Mouse (Mus musculus): Measurements from ENCODE around the gene Gm8127.
"Not testable (repeated sequence)": the region's sequence is repeated elsewhere in the genome, so short reads cannot be mapped to it uniquely, and the experiment has no call there.

The Gm8127 gene

GRCm38 (mm10) chr14:43293503-43293902, at the start of gene Gm8127:
Gene Gm8127, minus strand, starts transcription at chr14:43293832.
- not testable (repeated sequence) for DNase-seq

DNA sequence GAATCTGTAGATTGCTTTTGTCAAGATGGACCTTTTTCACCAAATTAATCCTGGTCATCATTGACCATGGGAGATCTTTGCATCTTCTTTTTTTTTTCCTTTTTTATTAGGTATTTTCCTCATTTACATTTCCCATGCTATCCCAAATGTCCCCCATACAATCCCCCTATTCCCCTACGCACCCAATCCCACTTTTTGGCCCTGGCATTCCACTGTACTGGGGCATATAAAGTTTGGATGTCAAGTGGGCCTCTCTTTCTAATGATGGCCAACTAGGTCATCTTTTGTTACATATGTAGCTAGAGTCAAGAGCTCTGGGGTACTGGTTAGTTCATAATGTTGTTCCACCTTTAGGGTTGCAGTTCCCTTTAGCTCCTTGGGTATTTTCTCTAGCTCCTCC, 44.0 kb upstream of the Gm8127 start:
- not testable (repeated sequence) for DNase-seq

DNA sequence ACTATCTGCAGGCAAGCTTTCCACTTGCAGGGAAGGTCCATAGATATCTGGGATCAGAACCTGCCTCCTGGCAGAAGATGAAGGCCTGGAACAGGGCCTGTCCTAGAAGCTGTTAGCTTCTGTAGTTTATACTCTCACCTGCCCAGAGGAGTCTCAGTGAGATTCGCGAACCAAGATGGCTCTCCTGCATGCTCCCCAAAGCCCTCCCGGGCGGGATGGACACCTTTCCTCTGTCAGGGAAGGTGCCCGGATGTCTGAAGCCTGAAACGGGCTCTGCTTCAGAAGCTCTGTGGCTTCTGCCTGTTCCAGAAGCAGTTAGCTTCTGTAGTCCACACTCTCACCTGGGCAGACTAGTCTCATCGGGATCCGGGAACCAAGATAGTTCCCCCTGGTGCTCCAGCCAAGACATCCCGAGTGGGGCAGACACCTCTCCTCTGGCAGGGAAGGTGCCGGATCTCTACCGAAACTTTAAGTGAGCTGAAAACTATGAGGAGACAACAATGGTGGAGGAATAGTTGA, 37.8 kb upstream of the Gm8127 start:
- not testable (repeated sequence) for DNase-seq

DNA sequence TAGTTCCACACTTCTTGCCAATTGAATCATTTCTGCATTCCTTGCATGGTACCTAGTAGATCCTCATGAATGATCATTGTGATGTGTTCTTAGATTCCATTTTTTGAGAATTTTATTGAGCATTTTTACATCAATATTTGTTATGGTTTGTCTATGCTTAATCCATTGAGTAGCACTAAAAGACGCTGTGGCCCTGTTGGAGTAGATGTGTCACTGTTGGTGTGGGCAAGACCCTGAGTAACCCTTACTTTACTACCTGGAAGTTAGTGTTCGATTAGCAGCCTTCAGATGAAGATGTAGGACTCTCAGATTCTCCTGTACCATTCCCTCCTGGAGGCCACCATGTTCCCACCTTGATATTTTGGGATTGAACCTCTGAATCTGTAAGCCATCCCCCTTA, 35.0 kb upstream of the Gm8127 start:
- not testable (repeated sequence) for DNase-seq

DNA sequence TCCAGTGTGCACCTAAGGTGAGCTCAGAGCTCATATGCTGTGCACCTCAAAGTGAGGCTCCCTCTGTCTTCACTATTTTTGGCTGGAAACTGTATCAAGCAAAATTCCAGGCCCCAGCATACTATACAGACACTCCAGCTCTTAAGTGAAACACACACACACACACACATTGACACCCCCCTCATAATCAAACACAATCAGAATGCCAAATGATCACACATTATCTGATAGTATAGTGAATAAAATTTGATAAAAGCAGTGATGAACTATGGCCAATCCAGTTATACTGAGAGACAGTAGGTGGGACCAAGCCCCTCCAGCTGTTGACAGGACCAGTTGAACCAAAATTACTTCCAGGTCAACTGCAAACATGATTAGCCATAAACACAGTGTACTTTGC, 25.9 kb upstream of the Gm8127 start:
- DNase-seq, result not testable (repeated sequence)

GRCm38 (mm10) chr14:43278681-43279080, 15.0 kb downstream of the Gm8127 start:
- DNase-seq, result not testable (repeated sequence)

DNA sequence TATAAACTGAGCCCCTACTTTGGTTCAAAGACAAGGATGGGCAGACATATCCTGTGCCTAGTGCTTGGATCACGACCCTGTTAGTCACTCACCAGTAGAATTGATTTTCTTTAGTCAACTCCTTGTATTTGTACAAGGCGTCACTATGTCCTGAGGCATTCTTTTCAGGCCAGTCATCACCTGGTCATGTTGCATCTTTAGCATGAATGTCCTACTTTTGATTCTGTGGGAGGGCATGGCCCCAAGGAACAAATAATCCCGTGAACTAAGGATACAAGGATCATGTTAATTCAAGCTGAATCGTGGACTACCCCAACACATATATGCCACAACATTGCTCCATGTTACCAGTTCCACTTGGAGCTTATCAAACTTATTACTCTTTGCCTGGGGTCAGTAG, 15.5 kb downstream of the Gm8127 start:
- DNase-seq, result not testable (repeated sequence)

GRCm38 (mm10) chr14:43277468-43277867, 16.2 kb downstream of the Gm8127 start:
- DNase-seq, result not testable (repeated sequence)

- not testable (repeated sequence) for DNase-seq
These were observed 17.9 kb downstream of the Gm8127 start for GRCm38 (mm10) chr14:43275752-43276151.

DNA sequence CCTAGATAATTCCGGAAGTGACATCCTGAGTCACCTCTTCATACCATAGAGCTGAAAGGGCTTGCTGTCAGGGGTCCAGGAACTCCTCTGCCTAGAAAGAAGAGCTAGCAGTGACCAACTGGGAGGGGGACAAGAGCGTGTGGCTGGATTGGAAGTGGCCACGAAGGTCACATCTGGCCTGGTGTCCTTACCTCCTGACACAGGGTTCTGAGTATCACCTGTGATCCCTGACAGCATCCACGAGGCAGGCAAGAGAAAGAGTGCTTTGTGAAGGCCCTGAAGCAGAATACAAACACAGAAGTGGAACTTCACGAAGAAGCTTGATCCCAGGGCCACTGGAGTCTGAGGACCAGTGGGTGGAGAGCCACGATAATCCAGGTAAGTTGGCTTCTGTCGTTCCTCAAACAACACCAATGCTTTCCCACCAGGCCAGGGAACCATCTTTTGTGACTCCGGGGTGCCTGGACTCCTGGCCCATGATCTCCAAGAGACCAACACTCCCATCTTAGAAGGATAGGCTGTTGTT, 18.6 kb downstream of the Gm8127 start, which contains the start of gene Gm9732:
Gm9732 (plus strand) TSS at position 51 of the 526 bp plus-strand sequence.
- not testable (repeated sequence) for DNase-seq

- DNase-seq, result not testable (repeated sequence)
These were observed 20.5 kb downstream of the Gm8127 start for GRCm38 (mm10) chr14:43273161-43273560.

DNA sequence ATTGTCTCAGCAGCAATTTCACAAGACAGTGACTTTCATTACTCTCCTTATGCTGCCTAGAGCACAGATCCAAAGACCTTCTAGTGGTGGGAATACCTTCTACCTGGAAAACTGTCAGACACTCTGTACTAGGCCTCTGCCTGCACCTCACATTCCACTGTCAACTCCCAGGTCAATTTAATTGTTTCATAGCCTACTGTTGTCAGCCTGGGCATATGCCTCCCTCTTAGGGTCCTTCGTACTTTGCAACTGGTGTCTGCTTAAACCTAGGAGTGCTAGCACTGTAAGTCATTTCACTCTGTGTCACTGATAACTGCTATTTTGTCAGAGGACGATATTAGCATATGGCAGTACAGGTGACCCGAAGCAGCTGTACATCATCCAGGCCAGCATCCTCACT, 24.4 kb downstream of the Gm8127 start:
- not testable (repeated sequence) for DNase-seq

DNA sequence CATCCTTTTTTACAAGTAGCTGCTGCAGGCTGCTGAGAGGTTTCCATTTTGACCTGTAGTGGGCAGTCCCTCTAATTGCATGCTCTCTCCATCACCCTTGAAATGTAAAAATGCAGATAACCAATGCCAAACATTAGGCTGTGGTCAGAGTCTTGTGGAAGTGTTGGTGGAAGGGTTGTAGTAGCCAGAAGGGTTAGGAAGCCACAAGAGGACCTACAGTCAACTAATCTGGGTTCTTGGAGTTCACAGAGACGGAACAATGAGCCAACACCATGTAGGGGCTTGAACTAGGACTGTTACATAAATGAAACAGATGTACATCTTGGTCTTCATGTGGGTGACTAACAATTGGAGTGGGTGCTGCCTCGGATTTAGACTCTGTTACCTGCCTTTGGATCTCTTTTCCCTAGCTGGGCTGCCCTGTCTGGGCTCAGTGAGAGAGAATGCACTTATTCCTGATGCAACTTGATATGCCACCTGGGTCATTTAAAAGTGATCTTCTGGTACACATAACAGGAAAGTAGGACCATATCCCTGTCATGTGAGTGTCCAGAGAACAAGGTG, 25.0 kb downstream of the Gm8127 start:
- DNase-seq, result not testable (repeated sequence)

DNA sequence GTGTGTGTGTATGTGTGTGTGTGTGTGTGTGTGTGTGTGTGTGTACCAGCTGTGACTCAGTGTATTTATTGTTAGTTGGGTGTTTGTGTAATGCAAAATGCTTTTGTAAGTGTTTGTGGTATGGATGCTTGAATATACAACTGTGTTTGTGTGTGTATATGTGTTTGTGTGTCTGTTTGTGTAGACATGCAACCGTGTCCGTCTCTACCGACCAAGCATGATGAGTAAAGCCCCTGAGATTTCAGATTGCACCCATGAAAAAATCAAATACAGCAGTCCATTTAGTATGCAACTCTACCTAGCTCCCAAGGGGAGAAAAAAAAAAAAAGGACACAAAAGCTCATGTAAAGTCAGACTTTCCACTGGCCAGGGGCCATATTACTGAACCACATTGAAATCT, 30.2 kb downstream of the Gm8127 start:
- not testable (repeated sequence) for DNase-seq

GRCm38 (mm10) chr14:43258349-43258748, 35.3 kb downstream of the Gm8127 start, which contains the start of gene Gm8126:
Gene Gm8126, plus strand, starts transcription at chr14:43258649.
- DNase-seq, result not testable (repeated sequence)

- not testable (repeated sequence) for DNase-seq
These were observed 37.1 kb downstream of the Gm8127 start for GRCm38 (mm10) chr14:43256511-43256910.

DNA sequence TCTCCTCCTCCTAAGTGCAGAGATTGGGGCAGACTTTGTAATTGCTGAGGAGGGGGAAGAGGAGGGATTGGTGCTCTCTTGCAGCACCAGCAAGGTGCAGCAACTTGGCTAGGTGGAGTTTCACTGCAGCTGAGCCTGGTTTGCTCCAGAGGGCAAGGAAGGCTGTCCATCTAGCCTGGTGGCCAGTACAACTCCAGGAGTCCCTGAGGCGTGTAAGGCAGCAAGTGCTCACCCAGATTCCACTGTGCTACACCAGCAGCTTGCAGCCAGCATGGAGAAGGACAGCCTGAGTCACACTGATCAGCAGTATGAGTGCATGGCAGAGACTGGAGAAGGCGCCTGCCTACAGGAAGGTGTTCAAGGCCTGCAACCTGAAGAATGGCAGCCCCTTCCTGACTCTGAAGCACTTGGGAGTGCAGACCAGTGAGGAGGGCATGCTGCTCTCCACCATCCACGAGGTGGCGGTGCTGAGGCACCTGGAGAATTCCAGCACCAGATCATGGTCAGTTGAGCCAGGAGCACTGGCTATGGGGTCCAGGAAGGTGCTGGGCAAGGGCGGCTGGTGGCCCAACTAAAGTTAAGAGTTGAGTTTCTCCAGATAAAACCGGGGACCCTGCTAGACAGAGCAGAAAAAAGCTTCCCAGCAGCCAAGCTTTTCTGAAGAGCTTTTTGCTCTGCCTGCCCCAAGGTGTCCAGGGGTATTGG, 42.9 kb downstream of the Gm8127 start:
- DNase-seq, result not testable (repeated sequence)

GRCm38 (mm10) chr14:43249611-43250170, 43.9 kb downstream of the Gm8127 start:
- not testable (repeated sequence) for DNase-seq
